Mouse (Mus musculus): ENCODE results near the gene Gp1ba. TPM values are rescaled to one million over a fixed set of nuclear protein-coding genes. Genes with fewer than 3 reads are reported as not detected.

The Gp1ba gene
- polyA plus RNA-seq, 1 experiment from 2014 or later: 15.3 TPM

DNA sequence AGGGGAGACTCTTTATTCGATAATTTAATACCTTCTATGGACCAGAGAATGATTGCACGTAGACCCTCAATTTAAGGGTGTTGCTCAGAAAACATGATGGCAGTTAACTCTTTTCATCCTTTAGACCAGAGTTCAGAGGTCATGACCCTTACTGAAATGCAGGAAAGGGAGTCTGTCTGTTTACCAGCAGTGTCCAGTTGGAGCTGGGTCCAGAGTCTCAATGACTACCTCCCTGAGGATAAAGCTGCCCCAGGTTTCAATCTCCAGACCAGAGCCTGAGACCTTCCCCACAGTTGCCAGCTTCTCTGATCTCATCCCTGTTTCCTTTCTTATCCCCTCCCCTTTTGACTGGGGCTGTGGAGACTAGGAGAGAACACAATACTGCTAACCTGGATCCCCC, 39.7 kb downstream of the Gp1ba start:
- no peak overlapping the region for H3K4me3 ChIP-seq (ENCODE audit: low read depth, low read length)
- H3K27me3 ChIP-seq (replicated peaks; ENCODE audit: control insufficient read depth, insufficient read depth, low read length): no peaks in the 10 kb centered on the region
- H3K9ac ChIP-seq (ENCODE audit: low read depth, low read length): no peak overlapping the region
- no peak overlapping the region; the same call in 1 of the 2 replicates for H3K4me2 ChIP-seq
- peaks cover 13% of the 10 kb centered on the region for H3K4me1 ChIP-seq (replicated peaks; ENCODE audit: control insufficient read depth, insufficient read depth, low read length)
- H3K9me3 ChIP-seq (ENCODE audit: control insufficient read depth, low read length): no peaks in the 10 kb centered on the region
- no peak; the same call in 1 of the 2 replicates for ATAC-seq (replicated peaks; ENCODE audit: low FRiP score)
- peak overlapping the region; percentile 49 for H3K27ac ChIP-seq (ENCODE audit: low read depth, low read length)
- WGBS: 79% methylated on average over 2 of the region's 2 CpGs
- peaks cover 24% of the 10 kb centered on the region for H3K36me3 ChIP-seq (ENCODE audit: control insufficient read depth, insufficient read depth, low read length)
- DNase-seq (ENCODE audit: low spot score): no peak

DNA sequence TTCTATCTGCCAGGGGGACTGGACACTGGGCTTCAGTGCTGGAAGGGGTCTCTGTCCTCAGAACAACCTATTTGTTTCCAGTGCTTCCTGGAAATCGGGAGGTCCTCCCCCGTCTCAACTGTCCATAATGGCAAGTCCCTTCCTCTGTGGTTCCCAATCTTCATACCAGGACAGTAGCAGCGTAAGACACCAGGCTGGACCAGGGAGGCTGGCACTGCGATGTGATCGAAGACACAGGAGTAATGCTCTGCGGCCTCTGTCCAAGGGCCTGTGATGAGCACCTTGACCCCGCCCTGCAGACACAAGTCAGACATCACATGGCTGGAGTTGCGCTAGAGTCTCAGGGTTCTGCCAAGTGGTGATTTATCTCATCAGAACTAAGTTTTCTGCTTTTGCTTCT, 40.4 kb downstream of the Gp1ba start:
- DNase-seq (ENCODE audit: low spot score): no peak
- Histone ChIP-seq H3K27ac (ENCODE audit: low read depth, low read length) (no peak overlapping the region), H3K9ac (ENCODE audit: low read depth, low read length) (no peak overlapping the region), H3K4me3 (ENCODE audit: low read depth, low read length) (no peak overlapping the region), H3K4me1 (replicated peaks; ENCODE audit: control insufficient read depth, insufficient read depth, low read length) (peaks cover 13% of the 10 kb centered on the region), H3K4me2 (no peak overlapping the region; the same call in 1 of the 2 replicates), H3K9me3 (ENCODE audit: control insufficient read depth, low read length) (no peaks in the 10 kb centered on the region), H3K27me3 (replicated peaks; ENCODE audit: control insufficient read depth, insufficient read depth, low read length) (no peaks in the 10 kb centered on the region), H3K36me3 (ENCODE audit: control insufficient read depth, insufficient read depth, low read length) (peaks cover 26% of the 10 kb centered on the region)
- no peak for ATAC-seq (replicated peaks; ENCODE audit: low FRiP score)
- WGBS: 91% methylated on average over 8 of the region's 8 CpGs

DNA sequence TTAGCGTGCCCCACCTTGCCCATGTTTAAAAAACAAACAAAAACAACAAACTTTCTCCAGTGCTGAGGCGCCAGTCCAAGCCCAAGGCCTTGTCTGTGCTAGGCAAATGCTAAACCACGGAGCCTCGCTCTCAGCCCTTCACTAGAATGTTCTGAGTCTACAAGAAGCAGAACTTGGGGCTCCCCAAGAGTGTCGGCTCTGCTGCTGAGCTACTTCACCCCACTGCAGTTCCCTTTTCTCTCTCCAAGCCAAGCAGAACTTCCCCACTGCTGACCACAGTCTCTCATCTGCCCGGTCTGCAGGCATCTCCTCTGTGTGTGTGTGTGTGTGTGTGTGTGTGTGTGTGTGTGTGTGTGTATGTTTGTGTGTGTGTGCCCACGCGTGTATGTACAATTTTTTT, 41.0 kb downstream of the Gp1ba start:
- Histone ChIP-seq H3K4me2 (no peak overlapping the region), H3K27me3 (replicated peaks; ENCODE audit: control insufficient read depth, insufficient read depth, low read length) (no peaks in the 10 kb centered on the region), H3K27ac (ENCODE audit: low read depth, low read length) (no peak overlapping the region), H3K9ac (ENCODE audit: low read depth, low read length) (no peak overlapping the region), H3K4me3 (ENCODE audit: low read depth, low read length) (no peak overlapping the region), H3K36me3 (ENCODE audit: control insufficient read depth, insufficient read depth, low read length) (peaks cover 25% of the 10 kb centered on the region), H3K9me3 (ENCODE audit: control insufficient read depth, low read length) (no peaks in the 10 kb centered on the region), H3K4me1 (replicated peaks; ENCODE audit: control insufficient read depth, insufficient read depth, low read length) (peaks cover 13% of the 10 kb centered on the region)
- DNase-seq (ENCODE audit: low spot score) (no peak), ATAC-seq (replicated peaks; ENCODE audit: low FRiP score) (no peak)
- 57% methylated on average over 8 of the region's 8 CpGs for WGBS

DNA sequence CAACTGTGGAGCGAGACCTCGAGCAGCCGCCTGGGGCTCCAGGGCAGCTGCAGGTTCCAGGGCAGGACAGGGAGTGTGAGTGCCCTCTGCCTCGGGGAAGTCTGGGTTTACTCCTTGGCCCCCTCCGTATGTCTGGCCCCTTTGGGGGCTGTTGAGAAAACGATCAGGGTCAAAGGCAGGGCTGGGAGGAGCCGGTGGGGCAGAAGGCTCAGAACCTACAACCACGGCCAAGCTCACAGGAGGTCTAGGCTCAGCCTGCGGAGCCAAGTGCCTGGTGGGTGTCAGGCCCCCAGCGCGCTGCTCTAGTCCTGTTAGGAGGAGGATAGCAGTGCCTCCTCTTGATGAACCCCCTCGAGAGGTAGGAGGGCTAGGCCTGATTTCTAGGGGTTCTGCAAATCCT, 42.2 kb downstream of the Gp1ba start:
- no peak for DNase-seq (ENCODE audit: low spot score)
- H3K9me3 ChIP-seq (ENCODE audit: control insufficient read depth, low read length): no peaks in the 10 kb centered on the region
- H3K9ac ChIP-seq (ENCODE audit: low read depth, low read length): no peak overlapping the region
- H3K27me3 ChIP-seq (replicated peaks; ENCODE audit: control insufficient read depth, insufficient read depth, low read length): no peaks in the 10 kb centered on the region
- ATAC-seq (replicated peaks; ENCODE audit: low FRiP score): no peak
- no peak overlapping the region for H3K4me3 ChIP-seq (ENCODE audit: low read depth, low read length)
- no peak overlapping the region for H3K27ac ChIP-seq (ENCODE audit: low read depth, low read length)
- 70% methylated on average over 12 of the region's 12 CpGs for WGBS
- peaks cover 13% of the 10 kb centered on the region for H3K4me1 ChIP-seq (replicated peaks; ENCODE audit: control insufficient read depth, insufficient read depth, low read length)
- no peak overlapping the region for H3K4me2 ChIP-seq
- H3K36me3 ChIP-seq (ENCODE audit: control insufficient read depth, insufficient read depth, low read length): peaks cover 28% of the 10 kb centered on the region

DNA sequence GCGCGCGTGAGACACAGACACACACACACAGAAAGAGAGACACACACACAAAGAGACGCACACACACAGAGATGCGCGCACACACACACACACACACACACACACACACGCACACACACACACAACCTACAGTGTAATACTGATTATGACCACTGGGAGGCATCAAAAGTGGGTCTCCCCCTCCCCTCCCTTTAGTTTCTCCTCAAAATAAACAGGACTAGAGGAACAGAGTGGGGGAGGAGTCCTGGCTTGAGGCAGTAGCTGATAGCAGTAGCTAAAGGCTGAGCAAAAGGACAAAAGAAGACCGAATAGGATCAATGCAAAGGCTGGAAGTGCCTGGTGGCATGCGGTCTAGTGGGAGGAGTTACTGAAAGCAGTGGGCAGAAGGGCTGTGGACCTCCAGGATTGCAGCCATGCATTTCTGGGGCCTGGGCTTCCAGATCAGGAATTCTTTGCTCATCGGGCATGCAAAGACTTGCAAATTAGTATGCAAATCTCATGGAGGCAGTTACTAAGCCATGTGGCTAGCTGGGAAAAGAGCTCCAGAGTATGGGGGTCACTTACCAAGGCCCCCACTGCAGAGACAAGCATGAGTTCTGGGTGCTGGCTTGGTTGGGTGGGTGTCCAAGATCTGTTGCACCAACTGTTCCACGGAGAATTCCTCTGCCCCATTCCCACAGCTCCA, 43.1 kb downstream of the Gp1ba start:
- no peak overlapping the region; the same call in 1 of the 2 replicates for H3K9ac ChIP-seq (ENCODE audit: low read depth, low read length)
- H3K27me3 ChIP-seq (replicated peaks; ENCODE audit: control insufficient read depth, insufficient read depth, low read length): no peaks in the 10 kb centered on the region
- no peaks in the 10 kb centered on the region for H3K9me3 ChIP-seq (ENCODE audit: control insufficient read depth, low read length)
- WGBS: 36% methylated on average over 11 of the region's 11 CpGs
- H3K4me1 ChIP-seq (replicated peaks; ENCODE audit: control insufficient read depth, insufficient read depth, low read length): peaks cover 16% of the 10 kb centered on the region
- 0 out of 2 replicates have a peak overlapping the region, but pooled peaks have one; percentile 46 for H3K27ac ChIP-seq (ENCODE audit: low read depth, low read length)
- peak overlapping the region; percentile 30; the same call in 1 of the 2 replicates for H3K4me2 ChIP-seq
- no peak overlapping the region for H3K4me3 ChIP-seq (ENCODE audit: low read depth, low read length)
- H3K36me3 ChIP-seq (ENCODE audit: control insufficient read depth, insufficient read depth, low read length): peaks cover 26% of the 10 kb centered on the region
- DNase-seq (ENCODE audit: low spot score) (no peak), ATAC-seq (replicated peaks; ENCODE audit: low FRiP score) (peak; percentile 51; the same call in 1 of the 2 replicates)

DNA sequence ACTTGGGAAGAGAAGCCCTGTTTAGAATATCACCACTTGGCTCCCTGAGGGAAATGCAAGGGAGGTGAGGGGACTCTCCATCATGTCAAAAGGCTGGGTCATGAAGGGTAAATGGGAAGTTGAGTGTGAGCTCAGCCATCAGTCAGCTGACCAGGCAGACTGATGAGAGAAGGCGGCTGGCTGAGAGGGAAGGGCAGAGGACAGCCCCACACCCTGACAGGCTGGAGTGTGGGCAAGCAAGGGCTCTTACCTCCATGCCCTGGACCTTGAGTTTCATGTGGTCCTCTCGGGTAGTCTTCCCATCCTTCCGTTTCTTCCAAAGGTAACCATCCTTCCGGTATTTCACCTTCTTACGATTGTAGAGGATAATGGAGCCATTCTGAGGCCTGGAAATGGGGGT, 44.7 kb downstream of the Gp1ba start:
- Histone ChIP-seq H3K27me3 (replicated peaks; ENCODE audit: control insufficient read depth, insufficient read depth, low read length) (no peaks in the 10 kb centered on the region), H3K4me2 (no peak overlapping the region), H3K9me3 (ENCODE audit: control insufficient read depth, low read length) (no peaks in the 10 kb centered on the region), H3K4me3 (ENCODE audit: low read depth, low read length) (no peak overlapping the region), H3K27ac (ENCODE audit: low read depth, low read length) (no peak overlapping the region), H3K4me1 (replicated peaks; ENCODE audit: control insufficient read depth, insufficient read depth, low read length) (peaks cover 18% of the 10 kb centered on the region), H3K9ac (ENCODE audit: low read depth, low read length) (no peak overlapping the region), H3K36me3 (ENCODE audit: control insufficient read depth, insufficient read depth, low read length) (peaks cover 25% of the 10 kb centered on the region)
- 80% methylated on average over 5 of the region's 5 CpGs for WGBS
- ATAC-seq (replicated peaks; ENCODE audit: low FRiP score) (no peak), DNase-seq (ENCODE audit: low spot score) (no peak)

DNA sequence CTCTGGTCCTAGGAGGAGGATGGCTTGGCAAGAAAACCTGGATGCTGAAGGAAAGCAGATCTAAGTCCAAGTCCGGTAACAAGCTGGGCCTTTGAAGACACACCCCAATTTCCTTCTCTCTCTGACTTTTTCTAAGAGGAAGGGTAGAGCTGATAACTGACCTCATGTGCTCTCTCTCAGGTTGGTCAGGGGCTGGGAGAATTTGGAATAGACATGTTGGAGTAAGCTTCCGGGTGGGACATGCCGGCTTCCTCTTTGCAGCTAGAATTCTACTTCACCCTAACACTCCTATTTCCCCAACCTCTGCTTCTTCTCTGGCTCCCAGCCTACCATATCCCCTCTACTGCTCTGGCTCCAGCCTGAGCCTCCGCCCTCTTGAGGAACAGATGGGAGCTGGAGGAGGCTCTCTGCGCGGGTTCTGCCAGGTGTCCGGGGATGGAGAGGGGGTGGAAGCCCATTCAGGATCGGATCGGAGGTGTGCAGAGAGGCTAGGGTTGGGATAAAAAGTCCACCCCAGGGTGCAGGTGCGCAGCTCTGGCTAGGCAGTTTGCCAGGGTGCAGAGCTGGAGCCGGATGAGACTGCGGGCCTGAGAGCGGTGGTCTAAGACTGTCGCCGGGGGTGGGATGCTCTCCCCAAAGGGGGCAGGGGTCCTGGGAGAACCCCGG, 48.1 kb downstream of the Gp1ba start:
- ATAC-seq (replicated peaks; ENCODE audit: low FRiP score) (peak; percentile 19), DNase-seq (ENCODE audit: low spot score) (peak; percentile 58)

DNA sequence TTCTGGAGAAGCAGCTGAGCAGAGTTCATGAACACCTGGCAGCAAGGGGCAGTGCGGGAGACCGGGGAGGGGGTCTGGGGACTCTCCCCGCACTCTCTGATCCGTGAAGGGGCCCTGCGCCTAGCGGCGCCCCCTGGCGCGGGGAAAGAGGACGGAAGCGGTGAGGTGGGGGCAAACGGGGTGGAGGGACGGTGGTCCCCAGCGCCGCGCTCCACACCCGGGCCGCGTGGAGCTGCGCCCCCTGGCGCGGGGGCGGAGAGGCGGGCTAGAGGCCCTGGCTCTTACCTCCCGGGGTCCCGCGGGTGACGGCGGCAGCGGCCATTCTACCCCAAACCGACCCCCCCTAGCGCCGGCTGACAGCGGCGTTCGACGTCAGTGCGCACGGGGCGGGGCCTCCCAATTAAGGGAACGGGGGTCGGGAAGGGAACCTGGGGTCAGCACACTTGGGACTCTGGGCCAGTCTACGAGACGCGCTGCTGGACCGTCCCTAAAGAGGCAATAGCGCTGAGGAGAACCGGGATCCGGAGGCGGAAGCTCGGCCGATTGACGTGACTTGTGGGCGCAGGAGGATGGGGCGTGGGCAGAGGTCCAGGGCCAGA, 48.8 kb downstream of the Gp1ba start, which contains the start of gene Camta2:
TSS of gene Camta2 (minus strand) at position 505 of the 599 bp plus-strand sequence.
- ATAC-seq (replicated peaks; ENCODE audit: low FRiP score): peak; percentile 77
- H3K9ac ChIP-seq (ENCODE audit: low read depth, low read length): peak within 1 kb of the TSS; percentile 89
- H3K9me3 ChIP-seq (ENCODE audit: control insufficient read depth, low read length): no peaks in the 10 kb centered on the region
- WGBS: under 1% methylated on average over 52 of the region's 55 CpGs
- peaks cover 10% of the 10 kb centered on the region for H3K36me3 ChIP-seq (ENCODE audit: control insufficient read depth, insufficient read depth, low read length)
- DNase-seq (ENCODE audit: low spot score): peak; percentile 89
- H3K27me3 ChIP-seq (replicated peaks; ENCODE audit: control insufficient read depth, insufficient read depth, low read length): no peaks in the 10 kb centered on the region
- peak within 1 kb of the TSS; percentile 85 for H3K4me3 ChIP-seq (ENCODE audit: low read depth, low read length)
- H3K27ac ChIP-seq (ENCODE audit: low read depth, low read length): peak within 1 kb of the TSS; percentile 71
- H3K4me1 ChIP-seq (replicated peaks; ENCODE audit: control insufficient read depth, insufficient read depth, low read length): peaks cover 11% of the 10 kb centered on the region; the same call in 1 of the 2 replicates
- H3K4me2 ChIP-seq: peak within 1 kb of the TSS; percentile 94

More for the DNA sequence above, 48.1 kb downstream of the Gp1ba start:
- peak overlapping the region; percentile 89 for H3K9ac ChIP-seq (ENCODE audit: low read depth, low read length)
- peak overlapping the region; percentile 85 for H3K4me3 ChIP-seq (ENCODE audit: low read depth, low read length)
- peaks cover 16% of the 10 kb centered on the region for H3K4me1 ChIP-seq (replicated peaks; ENCODE audit: control insufficient read depth, insufficient read depth, low read length)
- H3K27ac ChIP-seq (ENCODE audit: low read depth, low read length): peak overlapping the region; percentile 71
- no peaks in the 10 kb centered on the region for H3K9me3 ChIP-seq (ENCODE audit: control insufficient read depth, low read length)
- peaks cover 13% of the 10 kb centered on the region for H3K36me3 ChIP-seq (ENCODE audit: control insufficient read depth, insufficient read depth, low read length)
- WGBS: 3% methylated on average over 16 of the region's 16 CpGs
- H3K4me2 ChIP-seq: peak overlapping the region; percentile 94
- H3K27me3 ChIP-seq (replicated peaks; ENCODE audit: control insufficient read depth, insufficient read depth, low read length): no peaks in the 10 kb centered on the region
